Mouse (Mus musculus) heart, adult 9 months (tissue): Measurements from ENCODE around the gene Cggbp1.

Source experiments
- DNase-seq, 2 experiments: peaks; one replicate each; pipeline ENCODE4 v3.0.0; 2022; ENCODE audit warnings: low spot score in 2 of 2

Cggbp1 gene

DNA sequence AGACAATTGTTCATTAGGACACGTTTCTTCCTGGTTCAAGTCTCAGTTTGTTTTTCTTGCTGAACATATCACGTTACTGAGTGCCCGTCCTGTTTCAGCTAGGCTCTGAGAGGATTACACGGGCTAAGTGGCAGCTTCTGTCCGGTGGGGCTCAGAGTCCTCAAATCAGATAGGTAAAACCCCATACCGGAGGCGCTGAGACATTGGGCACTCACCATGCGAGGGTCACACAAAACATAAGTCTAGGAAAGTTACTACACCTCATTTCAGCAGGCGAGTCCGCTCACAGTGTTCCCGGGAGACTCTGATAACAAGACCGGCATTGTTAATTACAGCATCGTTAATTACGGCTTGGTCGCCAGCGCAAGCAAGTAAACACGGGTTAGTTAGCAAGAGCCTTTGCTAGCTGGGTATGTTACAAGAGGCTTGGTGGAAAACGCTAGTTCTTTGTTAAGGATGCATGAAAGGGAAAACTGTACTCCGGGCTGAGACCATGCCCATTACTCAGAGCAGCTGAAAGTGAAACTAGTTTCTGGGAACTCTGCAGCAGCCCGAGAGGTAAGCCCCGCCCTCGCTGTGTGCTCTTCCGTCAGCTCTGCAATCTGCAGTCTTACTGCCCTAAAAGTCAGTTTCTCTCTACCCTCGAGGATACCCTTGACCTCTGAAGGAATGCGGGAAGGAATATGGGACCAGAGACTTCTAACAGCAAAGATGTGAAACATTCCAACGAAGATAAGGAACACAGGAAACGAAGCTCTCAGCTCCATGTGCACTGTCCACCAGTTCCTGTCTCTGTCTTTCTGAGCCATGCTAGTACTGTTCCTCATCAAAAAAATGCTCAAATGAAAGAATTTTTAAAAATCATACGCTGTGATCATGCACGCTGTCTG is 21.9 kb downstream of the Cggbp1 start:
- DNase-seq: peak; percentile 78 to 84

DNA sequence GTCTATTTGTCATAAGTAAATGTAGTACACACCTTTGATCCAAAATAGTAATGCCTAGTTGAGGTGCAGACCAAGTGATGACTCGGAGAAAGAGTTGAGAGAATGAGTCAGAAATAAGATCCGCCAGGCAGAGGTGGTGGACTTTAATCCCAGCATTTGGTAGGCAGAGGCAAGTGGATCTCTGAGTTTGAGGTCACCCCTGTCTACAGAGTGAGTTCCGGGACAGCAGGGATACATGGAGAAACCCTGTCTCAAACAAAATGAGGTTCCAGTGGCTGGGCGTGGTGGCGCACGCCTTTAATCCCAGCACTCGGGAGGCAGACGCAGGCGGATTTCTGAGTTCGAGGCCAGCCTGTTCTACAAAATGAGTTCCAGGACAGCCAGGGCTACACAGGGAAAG is 23.6 kb downstream of the Cggbp1 start:
- DNase-seq: no peak

DNA sequence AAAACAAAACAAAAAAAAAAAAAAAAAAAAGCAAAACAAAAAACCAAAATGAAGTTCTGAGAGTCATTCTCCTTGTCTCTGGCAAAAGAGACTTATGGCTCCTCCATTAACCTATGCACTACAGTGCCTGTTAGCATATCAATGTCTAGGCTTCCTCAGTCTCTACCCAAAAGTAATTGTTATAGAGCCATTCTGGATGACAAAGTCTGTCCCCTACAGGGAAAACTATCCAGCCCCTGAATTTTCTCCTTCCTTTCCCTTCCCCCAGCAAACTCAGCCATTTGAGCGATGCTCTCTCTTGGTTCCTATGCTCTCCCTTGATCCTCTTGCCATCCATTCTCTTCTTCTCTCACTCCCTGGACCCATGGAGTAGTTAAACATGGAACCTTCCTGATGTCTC is 24.0 kb downstream of the Cggbp1 start:
- DNase-seq: no peak

DNA sequence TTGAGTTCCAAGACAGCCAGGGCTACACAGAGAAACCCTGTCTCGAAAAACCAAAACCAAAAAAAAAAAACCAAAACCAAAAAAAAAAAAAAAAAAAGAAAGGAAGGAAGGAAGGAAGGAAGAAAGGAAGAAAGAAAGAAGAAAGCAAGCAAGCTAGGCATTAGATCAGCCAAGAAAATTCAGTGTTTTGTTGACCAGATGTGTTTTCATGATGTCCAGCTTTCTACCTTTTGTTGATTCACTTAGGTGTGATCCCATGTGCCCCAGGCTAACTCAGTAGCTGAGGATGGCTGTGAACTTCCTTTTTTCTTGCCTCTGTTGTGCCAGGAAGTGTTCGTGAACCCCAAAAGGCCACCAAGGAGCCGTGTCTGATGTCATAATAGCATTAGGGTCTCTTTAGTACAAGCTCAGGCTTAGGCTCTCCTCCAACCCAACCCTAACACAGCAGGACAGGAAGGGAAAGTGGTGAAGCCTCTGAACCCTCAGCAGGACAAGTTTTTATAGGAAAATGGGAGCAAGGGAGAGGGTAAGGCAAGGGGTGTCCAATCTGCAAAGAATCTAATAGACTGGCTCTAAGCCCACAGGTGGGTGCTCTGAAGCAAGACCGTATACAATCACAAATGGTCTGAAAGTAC is 25.0 kb downstream of the Cggbp1 start:
- DNase-seq: no peak

DNA sequence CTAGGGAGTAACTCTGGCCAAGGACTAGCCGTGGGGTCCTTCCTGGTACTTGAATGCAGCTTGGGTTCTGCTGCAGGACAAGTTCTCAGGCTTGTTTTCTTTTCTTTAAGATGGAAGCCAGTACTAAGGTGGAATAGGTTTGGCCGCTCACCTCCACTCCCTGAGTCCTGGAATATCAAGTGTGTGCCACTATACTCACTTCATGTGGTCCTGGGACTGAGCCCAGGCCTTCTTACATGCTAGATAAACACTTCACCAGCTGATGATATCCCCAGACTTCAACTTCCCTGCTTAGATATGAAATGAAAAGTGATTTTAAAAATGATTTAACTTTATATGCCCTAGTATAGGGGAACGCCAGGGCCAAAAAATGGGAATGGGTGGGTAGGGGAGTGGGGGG is 25.5 kb downstream of the Cggbp1 start:
- DNase-seq: no peak

DNA sequence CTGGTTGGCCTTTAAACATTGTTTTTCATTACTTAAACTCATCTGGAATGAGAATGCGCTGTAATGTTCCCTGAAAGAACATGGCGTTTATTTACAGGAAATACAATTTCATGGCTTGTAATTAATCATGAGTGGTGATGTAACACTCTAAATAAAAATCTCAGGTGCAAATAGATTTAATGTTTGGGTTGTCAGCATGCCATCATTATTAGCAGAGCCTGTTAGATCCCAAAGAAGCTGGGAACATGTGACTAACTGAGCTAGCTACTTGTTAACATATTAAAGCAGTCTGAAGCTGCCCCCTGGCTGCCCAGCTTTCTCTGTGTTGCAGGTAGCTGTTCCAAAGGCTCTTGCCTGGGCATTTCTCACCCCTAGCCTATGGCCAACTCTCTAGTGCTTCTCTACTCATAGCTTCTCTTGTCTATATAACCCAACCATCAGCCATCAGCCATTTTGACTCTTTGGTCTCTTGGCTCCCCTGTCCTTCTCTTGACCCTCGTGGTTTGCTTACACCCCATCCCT is 26.9 kb downstream of the Cggbp1 start:
- DNase-seq: no peak

DNA sequence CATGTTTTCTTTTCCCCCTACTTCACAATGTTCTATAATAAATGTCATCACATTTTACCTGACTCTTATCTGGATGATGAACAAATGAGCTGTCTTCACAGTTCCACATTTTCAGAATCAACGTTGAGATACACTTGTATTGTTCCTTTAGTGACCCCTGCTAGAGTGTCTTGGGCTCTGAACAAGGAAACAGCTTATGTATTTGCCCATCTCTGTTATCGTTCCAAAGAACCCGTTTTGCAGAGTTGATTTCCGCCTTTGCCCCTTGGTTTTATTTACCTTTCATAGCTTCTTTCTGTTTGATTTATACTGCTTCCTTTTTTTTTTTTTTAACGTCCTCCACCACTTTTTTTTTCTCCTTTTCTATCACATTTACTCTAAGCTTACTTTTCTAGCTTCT is 27.9 kb downstream of the Cggbp1 start:
- no peak for DNase-seq

DNA sequence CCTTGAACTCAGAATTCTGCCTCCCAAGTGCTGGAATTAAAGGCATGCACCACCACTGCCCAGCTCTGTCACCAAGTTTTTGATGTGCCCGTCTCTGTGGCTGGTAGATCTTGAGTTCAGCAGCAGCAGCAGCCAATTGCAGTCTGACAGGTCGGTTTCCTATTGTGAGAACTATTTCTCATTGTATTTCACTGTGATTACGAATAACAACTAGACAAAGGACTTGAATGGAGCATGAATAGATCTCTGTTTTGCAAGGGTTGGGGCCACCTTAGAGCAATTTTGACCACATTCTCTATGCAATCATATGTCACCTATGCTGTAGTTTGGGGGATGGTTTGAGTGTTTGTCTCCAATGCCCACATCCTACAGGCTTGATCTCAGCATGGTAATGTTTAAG is 29.2 kb downstream of the Cggbp1 start:
- no peak for DNase-seq

DNA sequence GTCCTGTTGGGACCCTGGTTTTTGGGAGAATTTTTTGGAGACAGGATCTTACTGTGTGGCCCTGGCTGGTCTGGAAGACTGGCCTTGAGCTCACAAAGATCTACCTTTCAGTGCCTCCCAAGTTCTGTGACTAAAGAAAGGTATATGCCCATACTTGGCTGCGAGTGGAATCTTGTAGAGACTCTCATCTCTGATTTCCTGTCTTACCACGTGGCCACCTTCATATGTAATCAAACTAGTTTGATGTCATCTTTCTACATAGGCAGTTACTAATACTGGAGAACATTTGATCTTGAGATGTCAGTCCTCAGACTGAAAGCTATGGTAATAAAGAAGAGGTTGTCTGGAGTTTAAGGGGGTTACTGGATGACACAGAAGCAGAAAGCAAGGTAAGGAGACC is 29.6 kb downstream of the Cggbp1 start:
- no peak for DNase-seq

DNA sequence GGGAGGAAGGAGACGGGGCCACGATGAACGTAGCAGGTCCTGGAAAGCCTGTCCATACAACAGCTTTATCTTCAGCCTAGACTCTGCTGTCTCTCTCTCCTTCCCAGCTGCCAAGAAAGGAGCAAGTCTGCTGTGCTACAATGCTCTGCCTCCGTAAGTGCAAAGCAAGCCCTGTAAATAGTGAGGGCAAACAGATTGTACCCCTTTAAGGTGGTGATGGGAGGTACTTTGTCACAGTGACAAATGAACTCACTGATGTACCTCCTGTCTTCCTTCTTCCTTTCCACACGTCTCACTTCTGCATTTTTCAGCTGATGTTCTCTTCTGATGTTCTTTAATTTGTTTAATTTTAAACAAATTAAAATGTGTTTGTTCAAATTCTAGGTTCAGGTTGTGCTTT is 32.1 kb downstream of the Cggbp1 start:
- no peak for DNase-seq

DNA sequence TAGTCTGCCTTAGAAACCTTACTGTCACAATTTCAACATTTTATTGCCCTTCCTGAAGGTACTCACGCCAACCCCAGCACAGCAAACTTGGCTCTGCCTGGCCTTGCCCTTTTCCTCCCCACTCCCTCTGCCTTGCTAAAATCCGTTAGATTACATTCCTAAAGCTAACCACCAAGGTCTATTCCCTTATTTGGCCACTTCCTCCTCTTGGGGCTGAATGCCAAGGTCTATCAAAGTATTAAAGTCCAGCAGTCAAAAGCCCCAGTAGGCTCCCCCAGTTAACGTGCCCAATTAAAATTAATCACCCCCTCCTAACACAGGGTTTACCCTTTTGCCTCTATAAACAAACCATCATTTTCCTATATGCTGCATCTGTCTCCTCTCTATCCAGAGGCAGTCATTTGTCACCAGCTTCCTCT is 32.6 kb downstream of the Cggbp1 start:
- no peak for DNase-seq

DNA sequence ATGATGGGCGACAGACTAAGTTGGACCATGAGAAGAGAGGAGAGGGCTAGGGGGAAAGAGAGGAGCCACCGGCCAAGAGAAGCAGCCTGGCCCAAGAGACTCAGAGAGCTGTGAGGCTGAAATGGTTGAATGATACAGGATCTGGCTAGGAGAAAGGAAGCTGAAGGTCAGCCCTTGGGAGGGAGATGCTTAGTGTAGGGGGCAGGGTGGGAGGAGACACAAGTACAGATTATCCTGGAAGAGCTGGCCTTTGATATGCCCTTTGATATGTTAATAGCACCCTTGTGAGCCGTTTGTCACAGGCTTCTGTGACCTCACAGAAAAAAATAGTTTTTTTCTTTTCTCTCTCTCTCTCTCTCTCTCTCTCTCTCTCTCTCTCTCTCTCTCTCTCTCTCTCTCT is 33.3 kb downstream of the Cggbp1 start:
- no peak for DNase-seq

DNA sequence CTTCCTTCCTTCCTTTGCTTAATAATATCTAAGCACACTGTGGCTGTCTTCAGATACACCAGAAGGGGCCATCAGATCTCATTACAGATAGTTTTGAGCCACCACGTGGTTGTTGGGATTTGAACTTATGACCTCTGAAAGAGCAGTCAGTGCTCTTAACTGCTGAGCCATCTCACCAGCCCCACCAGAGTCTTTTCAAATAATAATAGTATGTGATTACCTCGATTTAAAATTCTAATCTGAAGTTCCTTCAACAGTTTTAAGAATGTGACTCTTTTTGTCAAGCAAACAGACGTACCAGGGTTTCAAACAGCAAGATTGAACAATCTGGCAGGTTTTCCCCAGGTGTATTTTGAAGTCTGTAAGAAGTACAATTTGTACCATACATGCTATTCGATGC is 33.8 kb downstream of the Cggbp1 start:
- no peak for DNase-seq

DNA sequence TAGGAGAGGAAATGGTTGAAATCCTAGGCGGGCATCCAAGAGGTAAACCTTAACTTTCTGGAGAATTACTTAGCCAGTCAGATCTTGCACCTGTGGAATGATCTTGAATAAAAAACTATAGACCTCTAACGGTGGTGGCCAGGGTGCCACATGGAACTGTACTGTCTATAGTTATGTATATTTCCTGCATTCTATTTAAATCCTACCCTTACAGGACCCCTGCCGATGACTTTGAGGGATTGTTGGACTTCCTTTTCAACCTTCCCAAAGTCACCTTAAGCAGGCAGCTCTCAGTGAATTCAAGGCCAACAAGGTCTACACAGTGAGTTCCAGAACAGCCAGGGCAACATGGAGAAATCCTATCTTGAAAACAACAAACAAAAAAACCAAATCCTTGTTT is 37.7 kb downstream of the Cggbp1 start:
- no peak for DNase-seq

DNA sequence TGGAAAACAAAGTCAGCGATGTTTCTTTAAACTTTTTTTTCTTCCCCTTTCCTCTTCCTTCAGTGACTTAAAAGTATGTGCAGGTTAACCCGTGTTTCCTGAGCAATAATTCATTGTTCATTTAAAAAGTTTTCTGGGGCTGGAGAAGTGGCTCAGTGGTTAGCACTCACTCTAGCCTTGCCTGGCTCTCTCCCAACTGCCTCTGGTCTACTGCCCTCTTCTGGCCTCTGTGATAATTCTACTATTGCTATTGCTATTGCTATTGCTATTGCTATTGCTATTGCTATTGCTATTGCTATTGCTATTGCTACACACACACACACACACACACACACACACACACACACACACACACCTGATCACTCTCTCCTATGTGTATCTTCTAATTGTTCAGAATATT is 47.3 kb downstream of the Cggbp1 start:
- no peak for DNase-seq

DNA sequence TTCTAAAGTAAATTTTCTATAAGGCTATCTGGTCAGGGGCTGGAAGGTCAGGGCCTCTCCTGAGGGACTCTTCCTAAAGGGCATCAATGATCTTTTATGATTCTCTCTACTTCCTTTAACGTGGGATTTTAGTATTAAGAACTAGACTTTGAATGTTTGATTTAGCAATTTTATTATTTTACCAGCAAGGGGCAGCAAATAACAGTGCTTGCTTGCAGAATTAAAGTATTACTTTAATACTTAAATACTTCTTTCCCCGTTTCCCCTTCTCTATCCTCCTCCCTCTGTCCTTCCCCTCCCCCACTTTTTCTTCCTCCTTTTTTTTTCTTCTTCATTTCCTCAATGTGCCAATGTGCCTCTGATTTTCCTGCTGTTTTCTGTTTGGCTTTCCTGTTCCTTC is 51.5 kb downstream of the Cggbp1 start:
- no peak for DNase-seq

DNA sequence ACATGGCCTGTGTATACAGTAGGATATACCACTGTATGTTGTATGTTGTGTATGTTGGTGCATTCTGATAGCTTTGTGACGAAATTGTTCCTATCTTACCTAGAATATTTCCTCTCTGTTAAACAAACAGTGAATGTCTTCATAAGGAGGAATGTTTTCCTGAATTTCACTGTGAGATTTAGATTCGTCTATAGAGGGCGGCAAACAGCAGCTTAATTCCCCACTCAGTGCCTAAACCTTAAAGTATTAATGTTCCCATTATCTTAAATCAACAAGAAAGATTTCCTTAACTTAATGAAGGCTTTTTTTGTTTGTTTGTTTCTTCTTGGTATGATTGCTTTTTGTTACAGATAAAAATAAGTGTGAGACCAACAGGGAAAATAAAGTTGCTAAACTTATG is 55.3 kb downstream of the Cggbp1 start:
- DNase-seq: no peak

DNA sequence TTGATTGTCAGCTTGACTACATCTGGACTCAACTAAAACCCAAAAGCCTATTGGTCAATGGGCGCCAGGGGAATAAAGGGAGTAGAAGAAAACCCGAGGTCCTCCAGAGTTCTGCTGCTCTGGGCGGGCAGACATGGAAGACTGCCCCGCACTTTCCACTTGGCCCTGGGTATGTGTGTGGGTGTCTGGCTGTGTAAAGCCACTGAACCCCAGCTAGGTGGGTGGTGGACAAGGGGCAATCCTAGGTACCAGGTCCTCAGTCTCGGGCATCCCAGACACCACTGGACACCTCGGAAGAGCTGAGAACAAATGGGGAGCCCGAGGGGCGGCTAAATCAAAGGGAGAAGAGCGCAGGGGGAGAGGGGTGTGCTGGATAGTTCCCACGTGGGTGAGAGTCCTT is 57.0 kb downstream of the Cggbp1 start:
- DNase-seq: no peak
